Mouse (Mus musculus): ENCODE data around the gene Tmco5. TPM values are rescaled to one million over a fixed set of nuclear protein-coding genes. Genes with fewer than 3 reads are reported as not detected.

The Tmco5 gene
- polyA plus RNA-seq, 1 experiment = not detected

DNA sequence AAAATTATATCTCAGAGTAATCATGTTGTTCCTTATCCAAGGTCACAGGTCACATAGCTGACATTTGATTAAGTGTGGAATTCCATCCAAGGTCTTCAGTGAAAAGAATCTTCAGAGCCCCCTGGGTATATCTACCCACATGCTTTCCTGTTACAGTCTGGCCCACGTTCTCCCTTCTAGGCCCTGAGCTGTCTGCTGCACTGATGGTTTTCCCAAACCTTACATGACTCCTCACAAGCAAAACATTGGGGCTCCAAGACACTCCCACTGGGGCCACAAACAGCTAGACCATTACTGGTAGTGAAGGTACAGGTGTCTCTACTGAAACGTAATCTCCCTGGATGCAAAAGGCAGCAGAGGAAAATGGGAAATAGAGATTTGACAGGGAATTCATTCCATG, 57.9 kb downstream of the Tmco5 start:
- 58% methylated on average over 2 of the region's 2 CpGs for WGBS

GRCm38 (mm10) chr2:116937166-116937565, 58.7 kb downstream of the Tmco5 start:
- Histone ChIP-seq H3K4me3 (ENCODE audit: low read depth, low read length) (no peak overlapping the region), H3K27ac (ENCODE audit: insufficient read depth, low read depth, low read length) (no peak overlapping the region), H3K36me3 (ENCODE audit: control insufficient read depth, insufficient read depth, low read length) (no peaks in the 10 kb centered on the region), H3K27me3 (ENCODE audit: control insufficient read depth, insufficient read depth, low read length) (no peaks in the 10 kb centered on the region), H3K4me1 (ENCODE audit: control insufficient read depth, insufficient read depth, insufficient read length, low read length) (peaks cover 2% of the 10 kb centered on the region; the same call in 1 of the 2 replicates)
- 89% methylated on average over 1 of the region's 1 CpGs for WGBS
- TF ChIP-seq POLR2A (IDR thresholded peaks at IDR 0.05; ENCODE audit: low read depth, low read length) = no peak
- TF ChIP-seq CTCF (IDR thresholded peaks at IDR 0.05; ENCODE audit: extremely low read depth, insufficient read length, insufficient replicate concordance, low read depth, low read length) = no peak

More for the DNA sequence above, 57.9 kb downstream of the Tmco5 start:
- TF ChIP-seq CTCF (IDR thresholded peaks at IDR 0.05; ENCODE audit: extremely low read depth, insufficient read length, insufficient replicate concordance, low read depth, low read length) = no peak
- no peak for TF ChIP-seq POLR2A (IDR thresholded peaks at IDR 0.05; ENCODE audit: low read depth, low read length)
- Histone ChIP-seq H3K4me3 (ENCODE audit: low read depth, low read length) (no peak overlapping the region), H3K27me3 (ENCODE audit: control insufficient read depth, insufficient read depth, low read length) (no peaks in the 10 kb centered on the region), H3K36me3 (ENCODE audit: control insufficient read depth, insufficient read depth, low read length) (no peaks in the 10 kb centered on the region), H3K27ac (ENCODE audit: insufficient read depth, low read depth, low read length) (no peak overlapping the region), H3K4me1 (ENCODE audit: control insufficient read depth, insufficient read depth, insufficient read length, low read length) (no peaks in the 10 kb centered on the region)

GRCm38 (mm10) chr2:116941816-116942215, 63.3 kb downstream of the Tmco5 start:
- WGBS = 64% methylated on average over 3 of the region's 3 CpGs
- peaks cover 2% of the 10 kb centered on the region; the same call in 1 of the 2 replicates for H3K4me1 ChIP-seq (ENCODE audit: control insufficient read depth, insufficient read depth, insufficient read length, low read length)
- no peak overlapping the region for H3K4me3 ChIP-seq (ENCODE audit: low read depth, low read length)
- H3K36me3 ChIP-seq (ENCODE audit: control insufficient read depth, insufficient read depth, low read length) = no peaks in the 10 kb centered on the region
- no peak overlapping the region for H3K27ac ChIP-seq (ENCODE audit: insufficient read depth, low read depth, low read length)
- TF ChIP-seq POLR2A (IDR thresholded peaks at IDR 0.05; ENCODE audit: low read depth, low read length) (no peak), CTCF (IDR thresholded peaks at IDR 0.05; ENCODE audit: extremely low read depth, insufficient read length, insufficient replicate concordance, low read depth, low read length) (no peak)
- no peaks in the 10 kb centered on the region for H3K27me3 ChIP-seq (ENCODE audit: control insufficient read depth, insufficient read depth, low read length)

Other genes with a start within 250 kb of the Tmco5 start
- gene Spred1, start 242.7 kb downstream of the Tmco5 start, polyA plus RNA-seq (2012; rRNA removed) = 1.5 and 1.8 TPM in 2 replicates

All from small intestine, adult 2 months (tissue).